Mouse (Mus musculus) left cerebral cortex, adult 9 months (tissue): ENCODE measurements around the gene Ncln.

Source experiments
- DNase-seq, 2 experiments: peaks; one replicate each; pipeline ENCODE4 v3.0.0; 2022; ENCODE audit warnings: low spot score in 2 of 2

The Ncln gene

DNA sequence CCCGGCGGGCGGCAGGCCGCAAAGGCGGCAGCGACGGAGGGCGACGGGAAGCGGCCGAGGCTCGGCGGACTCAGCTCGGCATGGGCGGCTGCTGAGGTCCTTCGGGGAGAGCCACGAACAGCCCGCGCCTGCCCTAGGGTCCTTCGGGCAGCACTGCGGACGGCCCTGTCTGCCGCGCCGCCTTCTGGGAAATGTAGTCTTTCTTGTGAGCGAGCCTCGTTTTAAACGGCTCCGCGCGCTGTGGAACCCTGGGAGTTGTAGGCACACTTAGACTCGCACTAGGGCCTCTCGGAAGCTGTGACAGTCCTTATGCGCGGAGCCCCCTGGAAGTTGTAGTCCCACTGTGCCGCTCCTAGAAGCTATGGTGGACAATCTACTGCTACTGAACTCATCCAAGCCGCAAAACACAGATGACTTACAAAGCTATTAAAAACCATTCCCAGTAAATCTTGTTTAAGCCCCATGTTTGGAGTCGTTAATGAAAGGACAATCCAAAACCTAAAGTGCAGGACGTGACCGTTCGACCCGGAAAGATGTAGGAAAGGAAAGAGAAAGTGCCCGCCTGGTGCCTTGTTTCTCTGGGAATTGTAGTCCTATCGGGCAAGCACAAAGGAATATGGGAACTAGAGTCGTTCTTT is at the start of gene Ncln:
Gene Ncln (minus strand): TSS at position 129 of the 638 bp plus-strand sequence.
- peak; percentile 96 to 99 for DNase-seq

DNA sequence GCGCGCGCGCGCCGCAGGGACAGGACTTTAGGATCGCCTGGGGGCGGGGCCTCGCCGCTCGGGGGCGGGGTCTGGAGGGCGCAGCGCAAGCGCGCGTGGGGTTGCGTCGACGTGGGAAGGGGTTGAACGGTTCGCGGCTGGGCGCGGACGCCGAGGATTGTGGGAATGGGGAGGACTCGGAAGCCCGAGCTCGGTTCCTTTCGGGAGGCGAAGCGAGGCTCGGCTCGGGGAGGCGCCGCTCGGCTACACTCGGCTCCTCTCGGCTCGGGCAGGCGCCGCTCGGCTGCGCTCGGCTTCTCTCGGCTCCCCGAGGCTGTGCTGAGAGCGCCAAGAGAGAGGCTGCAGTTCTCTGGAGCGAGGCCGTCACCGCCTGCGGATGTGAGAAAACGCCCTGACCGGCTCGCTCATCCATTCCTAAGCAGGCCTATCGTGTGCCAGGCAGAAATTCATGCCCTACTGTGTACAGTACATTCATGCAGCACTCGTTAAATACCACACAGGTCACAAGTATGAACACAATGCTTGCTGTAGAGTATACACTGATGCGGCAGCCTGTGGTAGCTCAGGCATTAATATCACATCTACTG is 49.1 kb upstream of the Ncln start, which contains the start of gene Gna11:
Gene Gna11 (minus strand): TSS at position 30 of the 587 bp plus-strand sequence.
- peak; percentile 97 to 99 for DNase-seq

DNA sequence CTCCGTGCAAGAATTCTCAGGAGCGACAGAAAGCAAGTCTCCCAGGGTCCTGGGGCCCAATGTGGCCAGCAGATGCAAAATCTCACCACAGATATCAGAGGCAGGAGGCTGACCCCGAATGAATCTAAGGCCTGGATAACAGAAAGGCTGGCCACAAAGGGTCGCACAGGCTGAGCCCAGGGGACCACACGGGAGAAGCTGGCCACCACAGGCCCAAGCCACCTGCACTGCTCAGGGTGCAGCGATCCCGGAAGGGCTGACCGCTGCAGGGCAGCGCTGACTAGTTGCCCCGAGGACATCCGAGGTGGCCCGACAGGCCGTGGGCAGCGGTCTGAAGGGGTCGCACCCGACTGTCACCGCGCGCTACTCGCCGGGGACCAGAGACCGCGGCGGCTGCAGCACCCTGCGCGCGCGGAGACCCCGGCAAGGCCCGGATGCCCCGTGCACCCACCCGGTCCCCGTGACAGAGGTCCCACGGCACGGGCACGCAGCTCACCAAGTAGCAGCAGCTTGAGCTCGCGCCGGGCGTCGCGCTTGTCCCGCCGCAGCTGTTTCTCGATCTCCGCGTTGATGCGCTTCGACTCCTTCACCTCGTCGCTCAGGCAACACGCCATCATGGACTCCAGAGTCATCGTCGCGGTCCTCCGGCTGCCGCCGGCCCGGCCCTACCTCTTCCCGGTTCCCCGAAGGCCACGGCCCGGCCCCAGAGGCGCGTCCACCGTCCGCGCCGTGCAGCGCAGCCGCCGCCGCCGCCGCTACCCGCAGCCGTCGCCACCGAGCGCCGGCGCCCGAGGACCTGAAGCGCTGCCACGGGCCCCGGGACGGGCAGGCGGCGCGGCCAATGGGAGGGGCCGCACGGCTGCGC is 48.3 kb upstream of the Ncln start:
- no peak for DNase-seq

DNA sequence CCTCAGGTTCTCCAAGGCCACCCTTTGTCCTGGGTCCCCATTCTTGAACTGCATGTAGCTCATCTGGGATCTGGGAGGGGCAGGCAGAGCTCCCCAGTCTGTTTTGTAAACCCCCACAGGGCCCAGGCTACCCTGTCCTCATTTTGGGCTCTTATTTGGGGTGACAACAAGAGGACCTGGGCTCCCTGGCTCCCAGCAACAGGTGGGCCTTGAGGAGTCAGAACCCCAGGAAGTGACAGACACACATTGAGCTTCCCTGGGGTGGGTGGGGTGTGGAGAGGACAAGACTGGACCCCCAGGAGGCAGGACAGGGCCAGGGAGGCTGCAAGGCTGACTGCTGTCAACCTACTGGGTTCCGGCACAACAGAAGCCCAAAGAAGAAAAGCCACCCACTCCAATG is 47.4 kb upstream of the Ncln start:
- no peak for DNase-seq

GRCm38 (mm10) chr10:81542727-81543460 is 46.7 kb upstream of the Ncln start:
- no peak for DNase-seq

GRCm38 (mm10) chr10:81541803-81542202 is 45.6 kb upstream of the Ncln start:
- no peak for DNase-seq

GRCm38 (mm10) chr10:81541363-81541762 is 45.2 kb upstream of the Ncln start:
- no peak for DNase-seq

GRCm38 (mm10) chr10:81538321-81539048 is 42.3 kb upstream of the Ncln start:
- DNase-seq, result peak in 1 of 2 experiments; percentile 51

- DNase-seq, result no peak
Measured at GRCm38 (mm10) chr10:81537429-81537828, 41.2 kb upstream of the Ncln start.

GRCm38 (mm10) chr10:81536734-81537133 is 40.5 kb upstream of the Ncln start:
- DNase-seq, result no peak

GRCm38 (mm10) chr10:81534826-81535225 is 38.6 kb upstream of the Ncln start:
- DNase-seq, result no peak

GRCm38 (mm10) chr10:81526779-81527178 is 30.6 kb upstream of the Ncln start:
- peak in 1 of 2 experiments; percentile 71 for DNase-seq

GRCm38 (mm10) chr10:81525017-81525694 is 29.0 kb upstream of the Ncln start:
- no peak for DNase-seq

DNA sequence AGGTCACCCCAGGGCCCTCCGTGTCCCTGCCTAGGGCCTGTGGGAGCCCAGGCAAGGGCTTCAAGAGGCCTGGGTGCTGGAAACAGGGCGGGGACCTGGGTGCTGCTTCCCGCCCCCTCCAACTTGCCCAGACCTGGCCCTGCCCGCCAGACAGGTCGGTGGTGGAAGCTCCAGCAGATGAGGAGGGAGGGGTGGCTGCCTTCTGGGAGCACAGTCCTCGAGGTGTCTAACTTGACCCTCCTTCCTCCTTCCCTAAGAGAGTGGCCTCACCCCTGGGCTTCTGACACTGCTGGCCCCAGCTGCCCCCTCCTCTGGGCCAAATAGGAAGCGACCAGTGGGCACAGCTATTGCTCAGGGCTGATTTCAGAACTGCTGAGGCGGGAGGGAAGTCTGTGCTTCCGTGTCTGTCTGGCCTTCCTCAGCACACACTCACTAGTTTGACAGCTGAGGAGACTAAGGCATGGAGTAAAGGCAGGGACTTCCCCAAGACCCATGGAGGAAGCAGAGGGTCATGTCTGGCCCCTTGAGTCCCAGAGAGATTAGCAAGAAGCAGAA is 27.9 kb upstream of the Ncln start, which contains the start of gene Gna15:
Gene Gna15 (minus strand): TSS at position 175 of the 555 bp plus-strand sequence.
- DNase-seq, result no peak

DNA sequence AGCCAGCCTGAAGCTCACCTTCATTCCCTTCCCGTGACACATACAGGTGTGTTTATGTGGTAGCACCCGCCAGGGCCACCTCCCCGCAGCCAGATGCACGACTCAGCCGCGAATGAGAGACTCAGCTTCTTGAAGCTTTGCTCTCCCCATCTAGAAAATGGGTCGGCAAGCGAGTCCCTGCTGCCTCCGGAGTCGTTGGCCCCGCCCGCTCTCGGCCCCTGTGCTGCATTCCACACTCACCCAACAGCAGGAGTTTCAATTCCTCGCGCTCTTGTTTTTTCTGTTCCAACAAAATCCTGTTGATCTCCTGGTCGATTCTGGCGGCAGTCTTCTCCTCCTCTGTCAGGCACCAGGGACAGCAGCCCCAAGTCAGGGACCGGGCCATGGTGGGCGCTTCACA is 27.4 kb upstream of the Ncln start:
- DNase-seq, result no peak

DNA sequence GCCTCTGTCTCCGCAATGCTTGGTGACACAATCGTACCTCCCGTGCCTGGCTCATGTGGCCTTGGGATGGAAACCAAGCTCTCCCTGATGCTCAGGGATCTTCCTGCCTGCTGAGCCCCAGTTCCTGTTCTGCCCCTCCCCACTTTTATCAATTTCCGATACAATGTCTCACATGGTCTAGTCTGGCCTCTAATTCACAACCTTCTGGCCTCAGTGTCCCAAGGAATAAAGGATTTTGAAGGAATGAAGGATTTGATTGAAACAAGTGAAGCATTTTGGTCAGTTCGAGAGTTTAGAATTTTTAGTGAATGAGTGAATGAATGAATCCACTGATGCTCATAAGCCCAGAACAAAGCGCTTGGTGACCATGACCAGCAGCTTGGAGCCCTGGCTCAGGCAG is 26.9 kb upstream of the Ncln start:
- no peak for DNase-seq

DNA sequence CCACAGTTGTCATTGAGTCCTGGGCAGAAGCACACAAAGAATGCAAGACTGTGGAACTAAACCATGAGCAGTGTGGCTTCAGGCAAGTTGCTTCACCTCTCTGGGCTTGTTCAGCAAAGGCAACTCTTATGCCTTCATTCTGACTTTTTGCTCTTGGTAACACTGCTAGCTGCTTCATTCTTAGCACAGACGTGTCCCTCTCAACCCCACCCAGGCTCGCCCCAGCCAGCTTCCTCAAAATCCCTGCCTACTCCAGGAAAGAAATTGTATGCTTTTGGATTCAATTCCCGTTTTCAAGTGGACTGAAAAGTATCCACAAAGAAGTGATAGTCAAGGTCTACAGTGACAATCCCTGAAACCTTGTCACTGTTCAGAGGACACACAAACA is 23.8 kb upstream of the Ncln start:
- DNase-seq, result no peak

DNA sequence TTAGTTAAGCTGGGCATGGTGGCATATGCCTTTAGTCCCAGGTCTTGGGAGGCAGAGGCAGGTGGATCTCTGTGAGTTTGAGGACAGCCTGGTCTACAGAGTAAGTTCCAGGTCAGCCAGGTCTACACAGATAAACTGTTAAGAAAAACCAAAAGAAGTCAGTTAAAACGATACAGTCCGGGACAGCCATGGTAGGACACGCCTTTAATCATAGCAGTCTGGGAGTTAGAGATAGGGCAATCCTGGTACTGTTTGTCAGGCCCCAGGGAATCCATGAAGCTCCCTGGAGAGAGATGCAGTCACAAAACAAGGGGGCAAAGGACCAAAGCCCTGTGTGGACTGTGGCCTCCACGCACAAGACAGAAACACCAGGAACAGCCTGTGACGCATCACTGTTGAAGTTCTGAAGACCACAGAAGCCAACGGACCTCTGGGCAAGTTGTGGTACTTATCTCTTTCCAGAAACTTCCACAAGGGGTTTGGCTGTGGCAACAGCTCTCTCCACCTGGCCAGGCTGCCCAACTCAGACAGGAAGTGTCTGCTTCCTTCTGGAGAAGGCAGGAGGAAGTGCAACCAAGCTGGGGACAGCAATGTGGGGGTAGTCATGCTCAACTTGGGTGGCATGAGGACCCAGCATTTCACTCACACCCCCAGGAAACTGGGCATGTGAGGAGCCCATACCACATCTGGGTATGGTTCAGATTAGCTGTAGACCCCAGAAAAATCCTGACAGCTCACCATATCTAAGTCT is 23.2 kb upstream of the Ncln start:
- DNase-seq, result no peak

DNA sequence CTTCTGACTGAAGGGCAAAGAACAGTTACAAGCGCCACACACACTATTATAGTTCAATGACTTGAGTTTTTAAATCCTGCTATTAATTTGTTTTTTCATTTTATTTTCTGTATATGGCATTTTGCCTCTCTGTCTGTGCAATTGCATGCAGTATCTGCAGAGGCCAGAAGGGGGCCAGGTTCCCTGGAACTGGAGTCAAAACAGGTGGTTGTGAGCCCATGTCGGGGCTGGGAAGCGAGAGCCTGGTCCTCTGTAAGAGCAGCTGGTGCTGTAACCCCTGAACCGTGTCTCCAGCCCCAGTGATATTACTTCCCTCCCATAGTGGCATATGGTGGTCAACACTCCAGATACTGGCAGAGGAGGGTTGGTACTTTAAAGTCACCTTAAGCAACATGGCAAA is 22.4 kb upstream of the Ncln start:
- DNase-seq, result peak in 1 of 2 experiments; percentile 56

GRCm38 (mm10) chr10:81517227-81517626 is 21.0 kb upstream of the Ncln start:
- no peak for DNase-seq
